Mouse (Mus musculus) left cerebral cortex, adult 11 months (tissue): ENCODE results near the gene Prol1.
"Not testable (repeated sequence)": the region's sequence is repeated elsewhere in the genome, so short reads cannot be mapped to it uniquely, and the experiment has no call there.

Experiments used
- DNase-seq: peaks from one replicate; pipeline ENCODE4 v3.0.0; 2022; ENCODE audit warnings: low spot score

The Prol1 gene

DNA sequence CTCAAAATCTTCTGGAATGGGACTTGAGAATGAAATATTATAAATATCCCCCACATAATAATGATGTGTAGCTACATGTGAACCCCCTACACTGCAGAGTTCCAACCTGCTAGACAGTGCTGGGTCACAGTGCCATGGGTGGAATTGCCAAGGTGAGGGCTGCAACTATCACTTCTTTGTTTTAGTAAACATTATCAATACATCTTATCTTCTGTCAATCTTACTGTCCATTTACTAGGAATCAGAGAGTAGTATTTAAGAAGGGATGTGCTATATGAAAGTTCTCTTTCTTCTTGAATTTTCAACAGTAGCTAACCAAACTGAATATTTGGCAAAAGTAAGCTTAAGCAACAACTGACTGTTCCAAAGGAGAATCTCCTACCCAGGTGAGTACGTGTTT is at the start of gene Prol1:
Gene Prol1 (plus strand): TSS at position 301 of the 400 bp plus-strand sequence.
- DNase-seq = no peak

DNA sequence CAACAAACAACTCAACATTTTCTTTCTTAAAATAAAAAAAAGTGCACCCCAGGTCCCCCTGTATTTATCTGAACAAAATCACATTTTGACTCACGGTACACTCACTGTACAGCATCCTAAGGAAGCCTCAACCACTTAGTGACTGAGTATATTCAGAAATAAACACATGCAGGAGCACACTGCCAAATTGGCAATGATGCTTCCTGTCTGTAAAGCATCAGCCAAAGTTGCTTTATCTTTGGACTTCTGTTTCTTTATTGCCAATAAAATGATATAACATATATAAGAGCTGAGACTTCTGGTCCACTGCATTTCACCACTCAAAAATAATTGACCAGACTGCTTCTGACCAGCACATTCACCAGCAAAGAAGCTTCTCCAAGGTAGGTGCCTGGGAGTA is 48.5 kb upstream of the Prol1 start, which contains the start of gene Gm7714:
Gene Gm7714 (plus strand): TSS at position 301 of the 400 bp plus-strand sequence.
- DNase-seq = no peak

DNA sequence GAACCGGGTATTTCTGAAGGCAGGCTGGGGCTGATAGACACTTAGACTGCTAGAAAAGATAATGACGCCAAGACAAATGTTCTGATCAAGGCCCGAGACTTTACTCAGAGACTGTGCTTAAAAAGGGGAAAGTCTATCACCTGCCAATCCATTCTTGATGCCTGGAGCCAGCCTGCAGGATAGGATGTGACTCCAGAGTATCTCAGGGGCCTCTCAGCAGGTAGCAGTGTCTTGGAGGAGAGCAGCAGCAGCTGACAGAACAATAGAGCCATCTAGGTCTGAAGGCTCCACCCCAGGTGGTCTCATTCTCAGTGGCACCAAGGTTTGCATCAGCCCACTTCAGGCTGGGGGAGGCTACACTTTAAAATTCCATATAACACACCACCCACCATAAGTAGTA is 5.8 kb upstream of the Prol1 start:
- not testable (repeated sequence) for DNase-seq

DNA sequence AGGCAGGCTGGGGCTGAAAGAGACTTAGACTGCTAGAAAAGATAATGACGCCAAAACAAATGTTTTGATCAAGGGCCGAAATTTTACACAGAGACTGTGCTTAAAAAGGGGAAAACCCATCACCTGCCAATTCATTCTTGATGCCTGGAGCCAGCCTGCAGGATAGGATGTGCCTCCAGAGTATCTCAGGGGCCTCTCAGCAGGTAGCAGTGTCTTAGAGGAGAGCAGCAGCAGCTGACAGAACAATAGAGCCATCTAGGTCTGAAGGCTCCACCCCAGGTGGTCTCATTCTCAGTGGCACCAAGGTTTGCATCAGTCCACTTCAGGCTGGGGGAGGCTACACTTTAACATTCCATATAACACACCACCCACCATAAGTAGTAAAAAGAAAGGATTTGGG is 31.4 kb downstream of the Prol1 start:
- not testable (repeated sequence) for DNase-seq

DNA sequence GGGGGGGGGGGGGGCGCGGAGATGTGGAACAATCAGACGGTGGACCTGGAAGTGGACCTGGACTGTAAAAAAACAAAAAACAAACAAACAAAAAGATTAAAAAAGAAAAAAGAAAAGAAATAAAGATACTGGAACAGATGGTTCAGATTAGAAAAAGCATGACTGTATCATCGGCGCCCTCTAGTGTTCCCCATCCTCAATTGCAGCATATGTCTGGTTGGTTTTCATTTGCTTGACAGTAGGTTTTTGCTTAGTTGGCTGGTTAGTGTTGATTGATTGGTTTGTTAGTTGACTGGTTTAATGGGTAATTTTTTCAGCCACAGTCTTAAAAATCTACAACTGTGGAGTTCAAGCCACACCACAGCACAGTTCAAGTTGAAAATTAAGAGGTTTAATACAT is 47.7 kb downstream of the Prol1 start:
- peak; percentile 17 for DNase-seq

DNA sequence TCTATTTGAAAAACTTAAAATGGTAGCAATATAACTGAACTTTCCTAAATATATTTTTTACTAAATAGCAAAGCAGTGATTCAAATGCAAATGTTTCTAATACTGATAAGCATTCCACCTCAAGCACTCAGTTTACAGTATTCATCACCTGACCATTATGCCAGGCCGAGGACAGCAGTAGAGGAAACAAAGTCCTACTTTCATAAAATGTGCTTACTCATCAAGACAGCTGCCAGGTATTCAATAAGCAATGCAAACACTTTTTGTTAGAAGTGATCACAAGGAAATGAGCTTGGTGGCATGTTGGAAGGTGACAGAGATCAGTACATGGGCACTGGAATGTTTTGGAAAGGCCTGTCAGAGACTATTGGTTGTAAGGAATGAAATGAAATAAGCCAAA is 49.8 kb downstream of the Prol1 start:
- no peak for DNase-seq

DNA sequence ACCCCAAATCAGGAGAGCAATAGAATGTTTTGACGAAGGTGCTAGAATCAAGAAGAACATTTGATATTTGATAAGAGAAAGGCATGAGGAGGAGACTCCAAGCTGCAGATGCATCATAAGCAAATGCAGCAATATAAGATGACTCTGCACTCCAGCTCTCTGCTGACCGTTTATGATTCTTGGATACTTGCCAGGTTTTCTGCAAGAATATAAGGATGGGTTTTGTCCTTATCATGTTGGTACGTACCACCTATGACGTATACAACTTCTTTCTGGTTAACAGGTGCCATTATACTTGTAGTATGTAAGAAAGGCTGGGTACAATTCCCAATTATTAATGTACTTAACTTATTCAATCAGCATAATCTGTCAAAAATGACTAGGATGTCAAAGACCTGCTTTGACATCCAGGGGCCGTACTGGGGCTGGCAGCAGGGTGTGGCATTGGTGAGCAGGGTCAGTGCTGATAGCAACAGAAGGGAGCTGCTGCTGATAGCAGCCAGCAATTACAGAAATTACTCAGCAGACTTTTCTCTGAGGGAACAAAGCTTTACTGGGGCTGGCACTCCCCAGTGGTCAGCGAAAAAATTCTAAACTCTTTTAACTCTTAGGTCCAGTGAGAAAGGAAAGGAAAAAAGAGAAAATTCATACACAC is 53.6 kb downstream of the Prol1 start:
- DNase-seq = no peak

DNA sequence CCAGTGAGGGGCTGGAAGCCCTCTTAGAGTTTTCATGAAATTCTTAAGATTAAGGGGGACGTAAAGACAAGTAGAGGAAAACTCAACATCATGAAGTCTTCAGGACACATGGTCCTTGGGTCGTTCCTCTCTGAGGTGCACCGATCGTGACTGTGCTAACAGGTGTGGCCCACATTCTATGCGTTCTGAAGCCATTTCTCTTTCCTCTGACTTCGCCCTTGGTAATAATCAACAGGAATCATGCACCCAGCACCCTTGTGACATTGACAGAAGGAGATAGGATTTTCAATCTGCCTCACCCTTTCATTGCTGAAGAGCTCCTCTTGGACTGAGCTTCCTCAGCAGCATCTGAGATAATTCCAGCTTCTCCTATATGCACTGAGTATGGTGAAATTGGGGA is 55.5 kb downstream of the Prol1 start:
- no peak for DNase-seq

DNA sequence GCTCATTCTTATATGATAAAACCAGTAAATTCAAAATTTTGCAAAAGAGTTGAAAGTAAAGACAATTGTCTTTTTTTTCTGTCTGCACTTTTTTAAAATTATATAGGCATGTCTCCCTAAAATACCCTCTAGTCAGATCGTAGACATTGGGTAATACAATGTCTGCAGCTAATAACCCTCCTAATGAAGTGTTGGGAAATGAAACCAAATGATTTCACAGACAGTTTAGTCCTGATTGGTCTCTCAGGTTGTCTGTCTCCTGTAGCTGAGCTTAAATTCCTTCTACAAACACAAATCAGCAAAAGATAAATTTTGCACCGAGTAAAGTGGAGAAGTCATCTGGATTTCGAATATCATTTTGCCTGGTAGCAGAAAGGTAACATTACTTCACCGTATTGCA is 58.7 kb downstream of the Prol1 start, which contains the start of gene Amtn:
Gene Amtn (plus strand): TSS at position 301 of the 400 bp plus-strand sequence.
- DNase-seq = no peak
